9 mouse cellular contexts compared by ENCODE assay signal in genomic region chr5:106757436-106757835, GRCm38 (mm10).
DNase-seq lines count a peak whose midpoint lies in the region; ATAC-seq and TF ChIP-seq lines count a peak whose summit lies in the region.
"Had no signal": no experiment of that assay in that cellular context is flagged by ENCODE, and none has a peak within 500 bp of the region (broad histone marks: within the 10 kb centered on the region; RNA-seq: fewer than 3 reads in every experiment).

No protein-coding gene starts in this region.

- H3K27me3 ChIP-seq in heart, postnatal 0 days (ENCODE audit: control insufficient read depth, insufficient read depth, low read length) = peaks cover 27% of the 10 kb centered on the region
- H3K27me3 ChIP-seq in forebrain, embryonic 11.5 days (ENCODE audit: control insufficient read depth, insufficient read depth, low read length) = peaks cover 5% of the 10 kb centered on the region
- H3K27me3 ChIP-seq in limb, embryonic 15.5 days = peaks cover 30% of the 10 kb centered on the region
- 0 out of 2 replicates have a peak, but pooled peaks cover 3% of the 10 kb centered on the region for H3K27me3 ChIP-seq in stomach, embryonic 14.5 days (ENCODE audit: control insufficient read depth, insufficient read depth, low read length)

- H3K9ac ChIP-seq in heart, postnatal 0 days (replicated peaks; ENCODE audit: low read depth, low read length) = no peak overlapping the region
- peak overlapping the region; percentile 35 for H3K9ac ChIP-seq in forebrain, embryonic 11.5 days (ENCODE audit: low read length)
- H3K9ac ChIP-seq in limb, embryonic 15.5 days = no peak overlapping the region
- H3K9ac ChIP-seq in stomach, embryonic 14.5 days (replicated peaks; ENCODE audit: low read depth, low read length) = no peak overlapping the region

- TF ChIP-seq EP300 in heart, postnatal 0 days (IDR thresholded peaks at IDR 0.05; ENCODE audit: low read depth) = no peak

- no peaks in the 10 kb centered on the region for H3K9me3 ChIP-seq in heart, postnatal 0 days (replicated peaks; ENCODE audit: control insufficient read depth, low read length)
- H3K9me3 ChIP-seq in forebrain, embryonic 11.5 days (ENCODE audit: control insufficient read depth, low read length) = no peaks in the 10 kb centered on the region
- H3K9me3 ChIP-seq in limb, embryonic 15.5 days = no peaks in the 10 kb centered on the region
- H3K9me3 ChIP-seq in stomach, embryonic 14.5 days (ENCODE audit: control insufficient read depth, low read depth, low read length) = no peaks in the 10 kb centered on the region

- peak overlapping the region; percentile 38 for H3K4me2 ChIP-seq in heart, postnatal 0 days (ENCODE audit: low read depth, low read length)
- H3K4me2 ChIP-seq in forebrain, embryonic 11.5 days (ENCODE audit: low read depth, low read length, severe bottlenecking) = peak overlapping the region; percentile 42
- peak overlapping the region; percentile 36 for H3K4me2 ChIP-seq in limb, embryonic 15.5 days
- H3K4me2 ChIP-seq in stomach, embryonic 14.5 days (replicated peaks; ENCODE audit: low read depth, low read length) = peak overlapping the region; percentile 34

- peak overlapping the region; percentile 20 for H3K4me3 ChIP-seq in heart, postnatal 0 days (ENCODE audit: low read depth, low read length)
- peak overlapping the region; percentile 5; the same call in 1 of the 2 replicates for H3K4me3 ChIP-seq in forebrain, embryonic 11.5 days (ENCODE audit: low read depth, low read length)
- peak overlapping the region; percentile 15; the same call in 1 of the 2 replicates for H3K4me3 ChIP-seq in limb, embryonic 15.5 days
- peak overlapping the region; percentile 5; the same call in 1 of the 2 replicates for H3K4me3 ChIP-seq in stomach, embryonic 14.5 days (ENCODE audit: low read depth, low read length)

- H3K4me1 ChIP-seq in heart, postnatal 0 days (ENCODE audit: control insufficient read depth, insufficient read depth) = no peaks in the 10 kb centered on the region; the same call in 1 of the 2 replicates
- peaks cover 2% of the 10 kb centered on the region; the same call in 1 of the 2 replicates for H3K4me1 ChIP-seq in forebrain, embryonic 11.5 days (replicated peaks; ENCODE audit: control insufficient read depth, insufficient read depth, low read length)
- peaks cover 11% of the 10 kb centered on the region; the same call in 1 of the 2 replicates for H3K4me1 ChIP-seq in limb, embryonic 15.5 days
- 0 out of 2 replicates have a peak, but pooled peaks cover 9% of the 10 kb centered on the region for H3K4me1 ChIP-seq in stomach, embryonic 14.5 days (ENCODE audit: control insufficient read depth, insufficient read depth, low read length)

- WGBS in heart, postnatal 0 days = 5% methylated on average over 14 of the region's 14 CpGs
- WGBS in forebrain, embryonic 11.5 days = 1% methylated on average over 14 of the region's 14 CpGs
- 6% methylated on average over 14 of the region's 14 CpGs for WGBS in limb, embryonic 15.5 days
- 4% methylated on average over 14 of the region's 14 CpGs for WGBS in stomach, embryonic 14.5 days

- ATAC-seq in heart, postnatal 0 days (ENCODE audit: insufficient read depth, low read depth) = no peak
- ATAC-seq in forebrain, embryonic 11.5 days (replicated peaks; ENCODE audit: low FRiP score) = peak; percentile 51
- ATAC-seq in limb, embryonic 15.5 days (ENCODE audit: insufficient number of reproducible peaks, low FRiP score, low TSS enrichment, low read depth) = no peak
- no peak for ATAC-seq in stomach, embryonic 14.5 days (ENCODE audit: insufficient number of reproducible peaks, insufficient read depth, low FRiP score, low read depth)
- ATAC-seq in cerebellum, adult (ENCODE audit: insufficient number of reproducible peaks, low FRiP score, low TSS enrichment) = no peak

- H3K36me3 ChIP-seq in heart, postnatal 0 days (replicated peaks; ENCODE audit: control insufficient read depth, insufficient read depth, low read length) = no peaks in the 10 kb centered on the region
- no peaks in the 10 kb centered on the region for H3K36me3 ChIP-seq in forebrain, embryonic 11.5 days (ENCODE audit: control insufficient read depth, insufficient read depth, low read length)
- H3K36me3 ChIP-seq in limb, embryonic 15.5 days = no peaks in the 10 kb centered on the region
- no peaks in the 10 kb centered on the region for H3K36me3 ChIP-seq in stomach, embryonic 14.5 days (ENCODE audit: control insufficient read depth, insufficient read depth, low read length)

- DNase-seq in heart, postnatal 0 days (ENCODE audit: low spot score) = no peak
- no peak for DNase-seq in heart, postnatal 36 days
- peak; percentile 57 for DNase-seq in forebrain, embryonic 11.5 days (ENCODE audit: low spot score)
- DNase-seq in layer of hippocampus, postnatal 25 days (ENCODE audit: extremely low spot score in 1 of 2, low spot score in 1 of 2) = no peak
- DNase-seq in gastrocnemius, postnatal 36 days = no peak
- DNase-seq: cerebellum, adult 11-12 months had no signal

- intact Hi-C loops in heart, postnatal 36 days (cut with DNase I) = no loop called here
- intact Hi-C loops in gastrocnemius, postnatal 36 days (cut with DNase I) = no loop called here

- no peak overlapping the region for H3K27ac ChIP-seq in heart, postnatal 0 days (ENCODE audit: low read depth)
- no peak overlapping the region for H3K27ac ChIP-seq in forebrain, embryonic 11.5 days (ENCODE audit: low read depth, low read length)
- no peak overlapping the region for H3K27ac ChIP-seq in limb, embryonic 15.5 days
- no peak overlapping the region for H3K27ac ChIP-seq in stomach, embryonic 14.5 days (ENCODE audit: low read length)

- TF ChIP-seq CTCF in heart, postnatal 0 days (IDR thresholded peaks at IDR 0.05; ENCODE audit: low read depth) = no peak
